In genomic region chr5:146719584-146720356, GRCm38 (mm10) we compare ENCODE assay signal across 12 mouse cellular contexts.
"Had no signal": no experiment of that assay in that cellular context is flagged by ENCODE, and none has a peak within 500 bp of the region (broad histone marks: within the 10 kb centered on the region; RNA-seq: fewer than 3 reads in every experiment).

No protein-coding gene starts in this region.

- DNase-seq: kidney, adult 18-20 months; kidney, adult 9 months; kidney, postnatal 14 days; kidney, postnatal 4 days; layer of hippocampus, adult 9-11 months; layer of hippocampus, postnatal 36 days; liver, embryonic 13.5 days; lung, adult 2 months; lung, postnatal 14 days; lung, postnatal 4 days; thymus, postnatal 25 days had no signal

- ATAC-seq: midbrain, embryonic 13.5 days had no signal
